Mouse (Mus musculus): ENCODE measurements around the gene Dnah11. TPM values are rescaled to one million over a fixed set of nuclear protein-coding genes. Genes with fewer than 3 reads are reported as not detected.

Dnah11 gene
- polyA plus RNA-seq, 1 experiment from 2014 or later: 0.03 TPM

DNA sequence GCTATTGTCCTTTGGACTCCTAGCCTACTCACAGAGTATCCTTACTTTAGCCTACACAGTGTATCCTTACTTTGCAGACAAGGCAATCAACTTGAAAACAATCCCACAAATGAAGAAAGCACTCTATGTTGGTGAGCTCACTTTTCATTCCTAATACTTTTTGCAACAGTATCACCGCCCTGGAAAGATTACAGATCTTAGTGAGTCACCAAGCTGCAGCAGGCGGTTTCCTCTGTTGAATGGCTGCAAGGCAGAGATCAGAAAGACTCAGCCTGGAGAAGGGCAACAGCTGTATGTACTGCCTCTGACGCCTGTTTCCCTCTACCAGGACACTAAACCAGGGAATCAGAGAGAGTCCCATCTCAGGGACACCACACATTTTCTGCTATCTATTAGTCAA lies 218.5 kb downstream of the Dnah11 start:
- H3K27me3 ChIP-seq (replicated peaks): no peaks in the 10 kb centered on the region
- H3K4me3 ChIP-seq: no peak overlapping the region
- no peak for ATAC-seq (ENCODE audit: insufficient number of reproducible peaks, low FRiP score)
- H3K4me1 ChIP-seq (replicated peaks): 0 out of 2 replicates have a peak, but pooled peaks cover 5% of the 10 kb centered on the region
- 41% methylated on average over 3 of the region's 3 CpGs for WGBS
- H3K9me3 ChIP-seq (replicated peaks): no peaks in the 10 kb centered on the region
- no peak overlapping the region for H3K4me2 ChIP-seq
- H3K9ac ChIP-seq: no peak overlapping the region
- no peak overlapping the region for H3K27ac ChIP-seq (ENCODE audit: poor library complexity, severe bottlenecking)
- H3K36me3 ChIP-seq: no peaks in the 10 kb centered on the region

DNA sequence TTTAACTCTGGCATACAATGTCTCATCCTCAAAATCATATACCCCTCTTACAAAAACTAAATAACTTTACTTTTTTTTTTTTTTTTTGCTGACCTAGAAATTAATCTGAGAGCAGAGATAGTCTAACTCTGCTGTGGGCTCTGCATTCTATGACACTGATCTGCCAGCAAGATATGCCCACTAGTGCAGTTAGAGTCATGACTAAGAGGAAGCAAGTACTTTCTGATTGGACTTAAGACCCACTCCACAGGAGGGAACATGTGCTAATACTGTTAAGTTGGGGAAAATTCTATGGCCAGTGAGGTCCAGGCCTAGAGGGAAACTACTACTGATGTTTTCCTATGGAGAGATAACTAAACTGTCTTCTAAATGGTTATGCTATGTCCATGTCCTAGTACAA lies 225.1 kb downstream of the Dnah11 start:
- no peaks in the 10 kb centered on the region for H3K9me3 ChIP-seq (replicated peaks)
- peaks cover 7% of the 10 kb centered on the region; the same call in 1 of the 2 replicates for H3K4me1 ChIP-seq (replicated peaks)
- no peak overlapping the region for H3K9ac ChIP-seq
- no peak overlapping the region for H3K27ac ChIP-seq (ENCODE audit: poor library complexity, severe bottlenecking)
- H3K4me3 ChIP-seq: no peak overlapping the region
- no peaks in the 10 kb centered on the region for H3K36me3 ChIP-seq
- H3K4me2 ChIP-seq: no peak overlapping the region
- H3K27me3 ChIP-seq (replicated peaks): no peaks in the 10 kb centered on the region
- no peak for ATAC-seq (ENCODE audit: insufficient number of reproducible peaks, low FRiP score)

DNA sequence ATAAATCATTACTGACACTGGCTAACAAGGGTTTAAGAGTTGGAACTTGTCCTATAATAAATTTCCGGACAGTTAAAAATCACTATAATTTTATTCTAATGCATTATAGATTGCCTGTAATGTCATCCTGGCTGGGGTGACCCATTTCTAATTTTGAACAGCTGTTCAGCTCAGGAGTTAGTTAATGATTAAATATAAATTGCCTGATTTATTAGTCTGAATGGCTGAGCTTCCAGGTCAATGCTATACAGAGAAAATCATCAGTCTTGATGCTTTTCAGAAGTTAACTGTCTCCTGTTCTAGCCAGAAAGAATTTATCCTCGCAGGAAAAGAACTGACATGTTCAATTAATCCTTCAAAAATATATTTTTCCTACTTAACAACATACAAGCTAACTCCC lies 236.1 kb downstream of the Dnah11 start:
- no peaks in the 10 kb centered on the region for H3K36me3 ChIP-seq
- 77% methylated on average over 2 of the region's 2 CpGs for WGBS
- H3K4me3 ChIP-seq: no peak overlapping the region
- H3K27me3 ChIP-seq (replicated peaks): no peaks in the 10 kb centered on the region
- H3K9me3 ChIP-seq (replicated peaks): no peaks in the 10 kb centered on the region
- no peak overlapping the region for H3K4me2 ChIP-seq
- no peak overlapping the region for H3K27ac ChIP-seq (ENCODE audit: poor library complexity, severe bottlenecking)
- H3K9ac ChIP-seq: no peak overlapping the region
- H3K4me1 ChIP-seq (replicated peaks): no peaks in the 10 kb centered on the region
- ATAC-seq (ENCODE audit: insufficient number of reproducible peaks, low FRiP score): no peak

DNA sequence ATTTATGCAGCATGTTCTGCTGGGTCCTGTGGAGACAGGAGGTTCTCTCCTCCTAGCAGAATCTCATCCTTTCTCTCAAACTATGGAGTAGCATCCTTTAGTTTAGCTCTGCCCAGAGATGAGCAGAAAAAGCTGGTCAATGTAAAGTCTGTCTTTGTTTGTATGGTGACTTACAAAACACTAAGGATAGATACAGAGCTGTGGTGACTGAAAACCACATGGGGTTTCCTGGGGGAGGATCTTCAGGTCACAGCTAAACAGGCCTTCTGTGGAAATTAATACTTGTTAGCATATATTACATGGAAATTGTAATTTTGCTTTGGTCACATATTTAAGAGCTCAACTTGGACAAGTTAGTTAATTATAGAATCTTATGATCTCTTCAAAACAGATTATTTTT lies 239.6 kb downstream of the Dnah11 start:
- Histone ChIP-seq H3K27ac (ENCODE audit: poor library complexity, severe bottlenecking) (no peak overlapping the region), H3K4me1 (replicated peaks) (no peaks in the 10 kb centered on the region), H3K4me3 (no peak overlapping the region), H3K36me3 (no peaks in the 10 kb centered on the region), H3K4me2 (no peak overlapping the region), H3K9ac (no peak overlapping the region), H3K27me3 (replicated peaks) (no peaks in the 10 kb centered on the region), H3K9me3 (replicated peaks) (no peaks in the 10 kb centered on the region)
- ATAC-seq (ENCODE audit: insufficient number of reproducible peaks, low FRiP score): no peak

DNA sequence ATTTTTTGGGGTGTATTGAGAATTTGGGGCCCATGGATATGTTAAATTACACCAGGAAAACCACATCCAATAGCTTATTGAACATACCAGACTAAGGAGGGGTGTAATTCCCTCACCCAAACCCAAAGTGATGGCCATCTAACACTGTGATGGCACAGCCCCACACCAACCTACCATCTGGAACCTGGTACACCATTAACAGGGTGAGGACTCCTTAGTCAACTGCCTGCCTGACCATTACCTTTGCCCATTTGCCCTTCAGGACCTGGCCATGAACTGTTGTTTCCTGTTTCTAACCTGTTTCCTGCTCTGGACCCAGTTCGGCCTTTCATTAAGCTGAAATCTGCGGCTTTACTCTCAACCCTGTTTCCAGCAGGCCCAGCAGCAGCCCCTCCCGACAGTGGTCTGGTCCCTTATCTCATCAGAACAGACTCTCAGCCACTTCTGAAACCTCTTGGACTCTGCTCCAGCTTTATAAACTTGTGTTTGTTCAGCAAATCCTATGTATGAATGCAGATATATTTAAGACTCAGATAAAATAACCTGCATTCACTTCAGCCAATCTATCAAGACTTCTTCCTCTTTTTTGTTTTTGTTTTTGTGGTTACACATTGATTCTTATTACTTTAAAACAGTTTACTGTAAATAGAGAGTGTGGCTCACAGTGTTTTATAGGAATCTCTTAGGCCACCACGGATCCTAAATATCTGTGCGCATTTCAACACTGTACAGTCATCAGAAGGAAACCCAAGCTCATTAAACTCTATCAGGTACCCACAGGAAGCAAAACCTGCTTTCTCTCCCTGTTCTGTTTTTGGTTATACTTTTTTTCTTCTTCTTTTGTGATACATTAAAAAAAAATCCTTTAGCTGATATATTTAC lies 251.8 kb downstream of the Dnah11 start:
- Histone ChIP-seq H3K27ac (ENCODE audit: poor library complexity, severe bottlenecking) (peak overlapping the region; percentile 33), H3K4me2 (no peak overlapping the region), H3K9ac (no peak overlapping the region), H3K27me3 (replicated peaks) (no peaks in the 10 kb centered on the region), H3K4me1 (replicated peaks) (peaks cover 10% of the 10 kb centered on the region; the same call in 1 of the 2 replicates), H3K36me3 (no peaks in the 10 kb centered on the region), H3K4me3 (no peak overlapping the region), H3K9me3 (replicated peaks) (no peaks in the 10 kb centered on the region)
- peak; percentile 64; the same call in 1 of the 2 replicates for ATAC-seq (ENCODE audit: insufficient number of reproducible peaks, low FRiP score)
- WGBS: 22% methylated on average over 5 of the region's 5 CpGs

DNA sequence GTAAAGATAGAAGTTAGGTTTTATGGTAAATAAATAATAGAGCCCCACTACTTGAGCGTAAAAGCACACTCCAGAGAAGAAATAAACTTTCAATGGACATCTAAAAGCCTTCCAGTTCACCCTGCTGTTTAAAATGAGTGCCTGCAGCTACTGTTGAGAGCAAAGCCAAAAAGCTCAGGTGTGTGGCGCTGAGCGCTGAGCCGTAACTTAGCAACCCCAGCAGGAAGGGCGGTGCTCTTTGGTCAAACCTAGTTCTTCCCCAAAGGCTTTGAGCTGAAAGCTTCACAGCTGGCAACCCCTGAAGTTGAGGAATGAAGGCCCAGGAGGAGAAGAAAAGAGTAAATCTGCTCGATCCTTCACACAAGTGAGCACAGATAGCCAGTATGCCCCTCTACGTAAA lies 256.9 kb downstream of the Dnah11 start:
- ATAC-seq (ENCODE audit: insufficient number of reproducible peaks, low FRiP score): no peak
- no peak overlapping the region for H3K4me2 ChIP-seq
- H3K27ac ChIP-seq (ENCODE audit: poor library complexity, severe bottlenecking): no peak overlapping the region
- H3K4me3 ChIP-seq: no peak overlapping the region
- no peaks in the 10 kb centered on the region for H3K9me3 ChIP-seq (replicated peaks)
- no peaks in the 10 kb centered on the region for H3K36me3 ChIP-seq
- 54% methylated on average over 7 of the region's 7 CpGs for WGBS
- no peaks in the 10 kb centered on the region for H3K27me3 ChIP-seq (replicated peaks)
- no peak overlapping the region for H3K9ac ChIP-seq
- H3K4me1 ChIP-seq (replicated peaks): peaks cover 5% of the 10 kb centered on the region; the same call in 1 of the 2 replicates

DNA sequence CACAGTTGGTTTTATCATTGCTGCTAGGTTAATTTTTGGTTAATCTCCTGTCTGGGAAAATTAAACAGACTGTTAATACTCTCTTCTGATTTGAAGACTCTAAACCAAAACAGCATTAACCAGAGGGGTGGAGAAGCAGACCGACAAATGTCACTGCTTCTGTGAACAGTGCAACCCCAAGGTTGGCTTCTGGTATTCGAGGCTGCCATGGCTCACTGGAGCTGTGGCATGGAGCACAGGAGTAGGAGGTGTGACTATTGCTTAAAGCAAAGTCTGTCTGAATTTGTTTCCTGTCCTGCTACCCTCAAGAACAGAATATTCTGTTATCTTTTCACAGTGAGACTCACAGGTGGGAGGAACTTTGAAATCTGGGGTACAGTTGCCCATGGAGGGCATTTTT lies 260.6 kb downstream of the Dnah11 start:
- H3K4me3 ChIP-seq: no peak overlapping the region
- 67% methylated on average over 2 of the region's 2 CpGs for WGBS
- no peaks in the 10 kb centered on the region for H3K4me1 ChIP-seq (replicated peaks)
- no peaks in the 10 kb centered on the region for H3K36me3 ChIP-seq
- H3K9ac ChIP-seq: no peak overlapping the region
- H3K27ac ChIP-seq (ENCODE audit: poor library complexity, severe bottlenecking): no peak overlapping the region
- H3K27me3 ChIP-seq (replicated peaks): no peaks in the 10 kb centered on the region
- no peak overlapping the region for H3K4me2 ChIP-seq
- H3K9me3 ChIP-seq (replicated peaks): no peaks in the 10 kb centered on the region
- no peak for ATAC-seq (ENCODE audit: insufficient number of reproducible peaks, low FRiP score)

DNA sequence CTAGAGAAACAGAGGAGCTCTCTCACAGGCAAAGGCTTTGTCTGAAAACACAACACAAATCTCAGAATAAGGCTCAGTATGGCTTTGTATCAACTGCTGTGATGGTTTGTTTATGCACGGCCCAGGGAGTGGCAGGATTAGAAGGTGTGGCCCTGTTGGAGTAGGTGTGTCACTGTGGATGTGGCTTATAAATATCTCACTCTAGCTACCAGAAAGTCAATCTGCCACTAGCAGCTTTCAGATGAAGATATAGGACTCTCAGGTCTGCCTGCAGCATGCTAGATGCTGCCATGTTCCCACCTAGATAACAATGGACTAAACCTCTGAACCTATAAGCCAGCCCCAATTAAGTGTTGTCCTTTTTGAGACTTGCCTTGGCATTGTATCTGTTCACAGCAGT lies 266.8 kb downstream of the Dnah11 start:
- no peak overlapping the region for H3K4me2 ChIP-seq
- H3K27me3 ChIP-seq (replicated peaks): no peaks in the 10 kb centered on the region
- H3K4me3 ChIP-seq: no peak overlapping the region
- H3K9me3 ChIP-seq (replicated peaks): no peaks in the 10 kb centered on the region
- no peak overlapping the region for H3K9ac ChIP-seq
- ATAC-seq (ENCODE audit: insufficient number of reproducible peaks, low FRiP score): no peak
- H3K4me1 ChIP-seq (replicated peaks): no peaks in the 10 kb centered on the region
- no peak overlapping the region for H3K27ac ChIP-seq (ENCODE audit: poor library complexity, severe bottlenecking)
- no peaks in the 10 kb centered on the region for H3K36me3 ChIP-seq
- WGBS: 66% methylated on average over 1 of the region's 1 CpGs

DNA sequence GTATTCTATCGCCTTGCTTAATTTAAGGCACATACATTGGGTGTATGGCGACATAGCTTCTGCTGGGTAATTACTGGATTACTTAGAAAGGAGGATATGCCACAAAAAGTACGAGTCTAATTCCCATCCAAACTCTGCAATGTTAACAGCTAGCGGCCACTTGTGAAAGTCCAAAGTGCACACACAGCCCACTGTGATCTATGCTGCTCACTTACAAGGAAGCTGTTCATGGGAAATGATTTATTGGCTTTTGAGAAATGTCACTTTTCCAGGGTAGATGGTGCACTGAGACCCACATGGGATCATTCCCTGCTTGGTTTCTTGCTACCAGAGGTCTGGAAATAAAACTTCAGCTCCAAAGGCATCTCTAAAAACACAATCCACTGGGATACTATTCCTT lies 269.1 kb downstream of the Dnah11 start:
- no peaks in the 10 kb centered on the region for H3K27me3 ChIP-seq (replicated peaks)
- no peaks in the 10 kb centered on the region for H3K4me1 ChIP-seq (replicated peaks)
- 84% methylated on average over 4 of the region's 4 CpGs for WGBS
- H3K9me3 ChIP-seq (replicated peaks): no peaks in the 10 kb centered on the region
- H3K9ac ChIP-seq: no peak overlapping the region
- ATAC-seq (ENCODE audit: insufficient number of reproducible peaks, low FRiP score): no peak
- H3K27ac ChIP-seq (ENCODE audit: poor library complexity, severe bottlenecking): no peak overlapping the region
- no peak overlapping the region for H3K4me3 ChIP-seq
- no peak overlapping the region for H3K4me2 ChIP-seq
- H3K36me3 ChIP-seq: no peaks in the 10 kb centered on the region

DNA sequence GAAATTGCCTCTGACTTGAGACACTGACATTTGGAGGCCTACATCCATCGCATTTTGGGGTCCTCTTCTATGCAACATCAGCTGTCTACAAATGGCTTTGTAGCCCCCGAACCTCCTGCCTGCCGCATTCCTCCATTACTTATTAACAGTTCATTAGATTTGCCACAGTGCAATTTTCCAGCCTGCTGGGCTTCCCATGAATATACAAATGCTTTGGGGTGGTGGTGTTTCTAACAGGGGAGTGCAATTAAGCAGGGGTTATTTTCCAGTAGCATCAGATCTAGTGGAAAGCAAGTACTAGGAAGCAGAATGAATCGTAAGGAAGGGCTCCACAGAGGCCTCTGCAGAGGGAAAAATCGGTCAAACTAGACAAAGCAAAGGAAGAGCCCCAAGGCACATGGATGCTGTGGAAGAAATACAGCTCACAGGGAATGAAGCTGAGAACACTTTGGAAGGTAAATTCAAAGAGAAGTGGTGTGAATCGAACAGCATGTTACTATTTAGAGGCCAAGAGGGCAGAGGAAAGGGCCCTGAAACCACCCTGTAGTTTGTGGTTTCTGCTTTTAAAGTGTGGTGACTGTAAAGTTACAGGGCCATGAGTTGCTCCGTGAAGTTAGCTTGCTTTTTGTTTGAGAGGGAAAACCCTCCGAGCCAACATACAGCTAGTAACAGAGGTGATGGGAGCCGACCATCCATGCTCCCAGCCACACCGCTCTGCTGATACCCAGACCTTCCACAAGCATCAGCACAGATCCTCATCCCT lies 282.8 kb downstream of the Dnah11 start:
- no peaks in the 10 kb centered on the region for H3K36me3 ChIP-seq
- WGBS: 66% methylated on average over 10 of the region's 10 CpGs
- ATAC-seq (ENCODE audit: insufficient number of reproducible peaks, low FRiP score): no peak
- H3K9ac ChIP-seq: no peak overlapping the region
- peaks cover 5% of the 10 kb centered on the region; the same call in 1 of the 2 replicates for H3K27me3 ChIP-seq (replicated peaks)
- H3K4me3 ChIP-seq: no peak overlapping the region
- no peaks in the 10 kb centered on the region for H3K4me1 ChIP-seq (replicated peaks)
- no peak overlapping the region for H3K27ac ChIP-seq (ENCODE audit: poor library complexity, severe bottlenecking)
- H3K9me3 ChIP-seq (replicated peaks): no peaks in the 10 kb centered on the region
- H3K4me2 ChIP-seq: no peak overlapping the region

DNA sequence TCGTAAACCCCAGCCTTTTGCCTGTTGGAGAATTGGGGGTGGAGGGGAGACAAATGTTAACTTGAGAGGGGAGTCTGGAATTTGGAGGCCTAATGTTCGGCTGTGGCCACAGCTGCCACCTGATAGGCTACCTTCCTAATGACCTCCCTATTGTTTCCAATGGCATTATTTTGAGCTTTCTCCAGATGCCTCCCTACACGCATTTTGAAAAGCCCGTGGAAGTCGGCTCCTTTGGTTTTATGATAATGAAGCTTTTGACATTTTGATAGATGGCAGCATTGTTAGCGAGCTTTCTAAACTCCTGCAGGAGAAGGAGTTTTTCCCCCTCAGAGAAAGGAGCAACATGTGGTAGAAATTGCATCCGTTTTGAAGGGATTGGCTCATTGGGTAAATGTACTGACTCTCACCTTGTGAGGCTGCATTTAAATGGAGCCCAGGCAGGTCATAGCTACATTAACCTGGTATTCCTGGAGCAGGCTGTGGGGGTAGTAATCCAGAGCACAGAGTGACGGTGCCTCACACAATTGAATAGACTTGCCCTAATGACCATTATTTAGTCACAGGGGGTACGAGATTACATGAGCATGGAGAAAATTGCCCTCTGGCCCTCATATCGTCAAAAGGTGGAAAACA lies 284.1 kb downstream of the Dnah11 start:
- Histone ChIP-seq H3K36me3 (no peaks in the 10 kb centered on the region), H3K9ac (no peak overlapping the region), H3K4me2 (no peak overlapping the region), H3K27me3 (replicated peaks) (peaks cover 5% of the 10 kb centered on the region; the same call in 1 of the 2 replicates), H3K9me3 (replicated peaks) (no peaks in the 10 kb centered on the region), H3K4me3 (no peak overlapping the region), H3K4me1 (replicated peaks) (no peaks in the 10 kb centered on the region), H3K27ac (ENCODE audit: poor library complexity, severe bottlenecking) (no peak overlapping the region)
- ATAC-seq (ENCODE audit: insufficient number of reproducible peaks, low FRiP score): no peak
- 46% methylated on average over 10 of the region's 10 CpGs for WGBS

Measured in heart, embryonic 12.5 days (tissue).